Mouse (Mus musculus) adrenal gland, postnatal 4 days (tissue): ENCODE data around the gene Defb21. TPM values are rescaled to one million over a fixed set of nuclear protein-coding genes. Genes with fewer than 3 reads are reported as not detected.
A peak's percentile ranks its signal among the peaks of the same experiment; 100 is the strongest.

ENCODE experiments used
- DNase-seq, 2 experiments: peaks; one replicate each; pipeline ENCODE4 v3.0.0; 2021 to 2022; ENCODE audit warnings: low spot score in 2 of 2, mixed read lengths in 2 of 2
- total RNA-seq, 2 experiments: library from RNA; stranded (reverse); gene quantifications; 2 replicates each; pipeline ENCODE4 v1.2.3; 2021

Gene Defb21
- total RNA-seq, 2 experiments from 2014 or later: not detected

GRCm38 (mm10) chr2:152604057-152604456, 31.5 kb downstream of the Defb21 start, which contains the start of gene Defb36:
Gene Defb36, plus strand, starts transcription at chr2:152604327.
- peak; percentile 54 to 60 for DNase-seq

- no peak for DNase-seq
These were observed 35.2 kb downstream of the Defb21 start for GRCm38 (mm10) chr2:152607746-152608145.

- no peak for DNase-seq
These were observed 36.2 kb downstream of the Defb21 start for GRCm38 (mm10) chr2:152608719-152609118.

- DNase-seq: no peak
These were observed 39.6 kb downstream of the Defb21 start for GRCm38 (mm10) chr2:152612193-152612592.

- DNase-seq: no peak
These were observed 43.0 kb downstream of the Defb21 start for GRCm38 (mm10) chr2:152615563-152615962.

GRCm38 (mm10) chr2:152616470-152616869, 43.9 kb downstream of the Defb21 start:
- DNase-seq: no peak

- DNase-seq: no peak
These were observed 44.8 kb downstream of the Defb21 start for GRCm38 (mm10) chr2:152617374-152617773.

- no peak for DNase-seq
These were observed 48.0 kb downstream of the Defb21 start for GRCm38 (mm10) chr2:152620367-152621134.

- DNase-seq: no peak
These were observed 49.6 kb downstream of the Defb21 start for GRCm38 (mm10) chr2:152622151-152622550.

- DNase-seq: no peak
These were observed 50.4 kb downstream of the Defb21 start, which contains the start of gene Defb25 for GRCm38 (mm10) chr2:152622953-152623352. Gene Defb25, minus strand, starts transcription at chr2:152623053.

Other genes with a start within 250 kb of the Defb21 start
- 100 to 1,000 TPM; 139 TPM for gene Rbck1, start 240.1 kb upstream of the Defb21 start, total RNA-seq
- 1 to 10 TPM; 4.3 to 4.9 TPM for gene Trib3, start 228.7 kb upstream of the Defb21 start, total RNA-seq
- 1 to 10 TPM; 4.4 to 4.5 TPM for gene Nrsn2, start 196.1 kb upstream of the Defb21 start, total RNA-seq
- 10 to 100 TPM; 50.9 to 51.1 TPM for gene Sox12, start 174.7 kb upstream of the Defb21 start, total RNA-seq
- 10 to 100 TPM; 18.5 to 20.2 TPM for gene Zcchc3, start 157.7 kb upstream of the Defb21 start, total RNA-seq
- gene 6820408C15Rik, start 157.2 kb upstream of the Defb21 start, total RNA-seq: under 1 TPM; 0.37 to 0.56 TPM
- gene Defb23, start 108.1 kb upstream of the Defb21 start, total RNA-seq: not detected
- gene Defb20, start 95.7 kb upstream of the Defb21 start, total RNA-seq: not detected
- not detected for gene Defb22, start 82.6 kb upstream of the Defb21 start, total RNA-seq
- not detected for gene Defb26, start 61.1 kb upstream of the Defb21 start, total RNA-seq
- not detected for gene Defb28, start 54.5 kb upstream of the Defb21 start, total RNA-seq
- not detected for gene Defb29, start 32.6 kb upstream of the Defb21 start, total RNA-seq
- not detected for gene Gm17416, start 3.4 kb upstream of the Defb21 start, total RNA-seq
- 10 to 100 TPM in 1 of 2 experiments, 1 to 10 TPM in 1; 8.3 to 10.2 TPM for gene Defb19, start 7.6 kb downstream of the Defb21 start, total RNA-seq
- gene Defb45, start 26.7 kb downstream of the Defb21 start, total RNA-seq: not detected
- gene Defb36, start 31.6 kb downstream of the Defb21 start, total RNA-seq: 1 to 10 TPM; 2.0 to 2.3 TPM
- gene Defb25, start 50.3 kb downstream of the Defb21 start, total RNA-seq: 1 to 10 TPM; 2.4 to 2.8 TPM
- 10 to 100 TPM; 11.5 to 17.9 TPM for gene Rem1, start 54.2 kb downstream of the Defb21 start, total RNA-seq
- 100 to 1,000 TPM; 138 to 140 TPM for gene H13, start 96.7 kb downstream of the Defb21 start, total RNA-seq
- gene Mcts2, start 114.3 kb downstream of the Defb21 start, total RNA-seq: 10 to 100 TPM; 26.7 to 27.4 TPM
- gene Id1, start 163.5 kb downstream of the Defb21 start, total RNA-seq: 100 to 1,000 TPM; 103 to 129 TPM
- gene Cox4i2, start 181.4 kb downstream of the Defb21 start, total RNA-seq: 1 to 10 TPM; 4.2 to 4.9 TPM